Mouse (Mus musculus) embryo, embryonic 10 days (tissue): ENCODE data around the gene Abhd12b.
A peak's percentile ranks its signal among the peaks of the same experiment; 100 is the strongest.

Experiments used
- DNase-seq: peaks from one replicate; pipeline ENCODE4 v3.0.0-alpha.2; 2015; ENCODE audit warnings: low spot score

Abhd12b gene

GRCm38 (mm10) chr12:70208214-70208613 lies 54.3 kb downstream of the Abhd12b start:
- DNase-seq: no peak

GRCm38 (mm10) chr12:70212501-70212900 lies 58.6 kb downstream of the Abhd12b start:
- DNase-seq: no peak

DNA sequence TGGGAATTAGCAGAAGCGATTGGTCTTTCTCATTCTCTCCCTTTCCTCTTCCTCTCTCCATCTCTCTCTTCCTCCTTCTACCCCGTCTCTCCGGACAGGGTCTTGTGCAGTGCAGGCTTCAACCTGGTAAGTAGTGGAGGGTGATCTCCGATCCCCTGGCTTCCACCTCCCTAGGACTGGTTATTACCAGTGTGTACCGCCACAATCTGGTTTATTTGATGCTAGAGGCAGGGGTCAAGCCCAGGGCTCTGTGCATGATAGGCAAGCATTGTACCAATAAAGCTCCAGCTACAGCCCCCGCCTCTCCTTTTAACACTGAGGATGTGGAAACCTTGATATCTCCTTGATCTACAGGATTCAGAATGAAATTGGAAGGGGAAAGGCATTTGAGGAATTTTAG lies 59.7 kb downstream of the Abhd12b start:
- DNase-seq: no peak

DNA sequence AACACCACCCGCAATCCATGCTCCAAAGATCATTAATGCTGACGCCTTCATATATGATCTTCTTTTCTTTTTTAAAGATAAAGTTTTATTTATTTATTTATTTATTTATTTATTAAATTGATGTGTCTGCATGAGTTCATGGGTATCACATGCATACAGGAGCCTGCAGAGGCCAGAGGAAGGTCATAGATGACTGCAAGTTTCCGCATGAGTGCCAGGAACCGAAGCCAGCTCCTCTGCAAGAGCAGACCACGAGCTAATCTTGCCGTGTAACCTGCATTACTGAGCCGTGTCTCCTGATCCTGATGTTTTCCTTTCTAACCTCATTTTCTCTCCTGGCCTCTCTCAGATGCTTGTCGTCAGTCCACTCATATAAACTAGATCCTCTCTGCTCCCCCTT lies 60.3 kb downstream of the Abhd12b start:
- no peak for DNase-seq

DNA sequence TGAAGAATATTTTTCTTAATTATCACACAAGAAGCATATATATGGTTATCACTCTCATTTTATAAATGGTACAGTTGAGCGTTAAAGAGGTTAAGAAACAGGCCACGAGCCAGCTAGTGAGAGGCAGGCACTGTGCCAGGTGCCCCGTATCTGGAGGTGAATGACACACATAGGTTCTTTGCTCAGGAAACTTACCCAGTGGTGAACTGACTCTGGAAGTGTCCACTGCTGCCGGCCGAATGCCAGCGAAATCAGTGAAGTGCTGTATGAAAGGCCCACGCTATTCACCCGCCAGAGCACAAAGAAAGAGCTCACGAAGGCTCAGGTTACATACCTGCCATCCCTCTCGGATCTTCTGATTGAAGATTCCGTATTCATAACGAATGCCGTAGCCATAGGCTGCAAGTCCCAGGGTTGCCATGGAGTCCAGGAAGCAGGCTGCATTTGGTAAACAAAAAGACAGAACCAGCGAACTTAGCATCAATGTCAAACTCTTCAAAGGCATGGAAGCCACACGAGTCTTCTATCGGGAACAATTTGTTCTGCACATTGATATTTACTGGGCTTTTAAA lies 62.4 kb downstream of the Abhd12b start:
- DNase-seq: no peak

GRCm38 (mm10) chr12:70218795-70219540 lies 65.0 kb downstream of the Abhd12b start:
- DNase-seq: no peak

DNA sequence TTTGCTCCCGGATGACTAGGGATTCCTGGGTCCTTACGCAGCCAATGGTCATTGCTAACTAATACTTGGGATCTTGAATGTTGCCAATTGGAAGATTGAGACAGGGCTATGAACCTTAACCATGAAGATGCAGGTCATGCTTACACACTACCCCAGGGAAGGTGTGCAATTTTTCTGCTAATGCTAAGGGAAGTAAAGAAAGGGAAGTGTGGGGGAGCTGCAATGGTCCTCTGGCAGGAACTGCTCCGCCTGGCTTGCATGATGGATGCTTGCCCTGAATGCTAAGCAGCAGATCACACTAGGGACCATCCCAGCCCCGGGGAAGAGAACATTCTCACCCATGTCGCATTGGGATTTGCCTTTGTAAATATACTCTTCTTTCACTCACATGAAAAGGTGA lies 67.5 kb downstream of the Abhd12b start:
- no peak for DNase-seq

DNA sequence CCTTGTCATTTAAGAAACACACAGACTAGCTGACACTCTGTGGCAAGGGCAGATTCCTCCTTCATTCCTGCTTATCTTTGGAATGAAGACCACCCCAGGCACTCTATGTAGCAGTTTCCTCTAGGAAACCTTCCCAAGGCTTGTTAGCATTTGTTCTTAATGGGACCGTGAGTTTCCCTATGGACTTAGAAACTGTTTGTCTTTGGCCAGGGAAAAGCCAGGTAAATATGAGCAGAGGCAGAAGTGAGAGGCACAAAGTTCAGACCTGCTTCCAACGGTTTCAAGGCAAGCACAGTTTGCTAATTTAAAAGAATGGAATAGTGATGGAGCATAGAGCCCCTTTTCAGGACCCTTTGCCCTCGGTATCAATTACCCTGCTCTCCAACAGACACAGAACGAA lies 69.4 kb downstream of the Abhd12b start:
- no peak for DNase-seq

DNA sequence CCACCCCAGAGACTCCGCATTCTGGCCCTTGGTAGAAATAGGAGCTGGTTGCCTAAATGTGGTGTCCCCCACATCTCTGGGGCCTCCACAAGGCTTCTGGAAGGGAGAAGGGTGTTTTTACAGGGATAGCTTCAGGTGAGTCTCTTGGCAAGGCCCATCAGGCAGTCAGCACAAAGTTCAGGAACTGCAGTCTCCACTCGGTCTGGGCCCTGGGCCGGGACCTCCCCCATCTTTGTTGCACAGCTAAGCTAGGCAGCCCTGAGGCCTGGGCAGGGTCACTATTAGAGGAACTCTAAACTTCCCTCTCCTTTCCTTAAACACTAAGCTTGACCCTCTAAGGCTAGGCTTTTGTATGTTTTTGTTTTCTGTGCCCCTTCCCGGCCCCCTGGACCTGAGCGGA lies 72.7 kb downstream of the Abhd12b start:
- DNase-seq: no peak

GRCm38 (mm10) chr12:70227121-70227932 lies 73.4 kb downstream of the Abhd12b start:
- peak; percentile 79 for DNase-seq

DNA sequence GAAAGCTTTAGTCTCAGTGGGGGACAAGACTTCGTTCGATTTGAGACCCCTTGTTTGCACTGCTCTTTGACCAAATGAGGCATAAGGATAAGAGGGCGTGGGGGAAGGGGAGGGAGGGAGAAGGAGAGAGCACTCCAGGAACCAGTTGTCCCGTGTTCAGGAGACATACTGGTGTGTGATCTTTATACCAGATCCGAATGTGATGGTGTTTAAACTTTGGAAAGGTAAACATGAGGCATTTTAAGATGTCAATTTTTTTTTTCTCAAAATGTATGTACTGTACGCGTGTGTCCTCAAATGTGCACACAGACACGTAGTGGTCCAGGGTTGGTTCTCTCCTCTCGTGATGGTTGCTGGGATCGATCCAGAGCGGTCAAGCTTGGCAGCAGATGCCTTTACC lies 74.2 kb downstream of the Abhd12b start:
- no peak for DNase-seq

- DNase-seq: no peak
These were observed 77.4 kb downstream of the Abhd12b start, which contains the start of gene Pygl for GRCm38 (mm10) chr12:70231294-70231693. Gene Pygl (minus strand): TSS chr12:70231488.

DNA sequence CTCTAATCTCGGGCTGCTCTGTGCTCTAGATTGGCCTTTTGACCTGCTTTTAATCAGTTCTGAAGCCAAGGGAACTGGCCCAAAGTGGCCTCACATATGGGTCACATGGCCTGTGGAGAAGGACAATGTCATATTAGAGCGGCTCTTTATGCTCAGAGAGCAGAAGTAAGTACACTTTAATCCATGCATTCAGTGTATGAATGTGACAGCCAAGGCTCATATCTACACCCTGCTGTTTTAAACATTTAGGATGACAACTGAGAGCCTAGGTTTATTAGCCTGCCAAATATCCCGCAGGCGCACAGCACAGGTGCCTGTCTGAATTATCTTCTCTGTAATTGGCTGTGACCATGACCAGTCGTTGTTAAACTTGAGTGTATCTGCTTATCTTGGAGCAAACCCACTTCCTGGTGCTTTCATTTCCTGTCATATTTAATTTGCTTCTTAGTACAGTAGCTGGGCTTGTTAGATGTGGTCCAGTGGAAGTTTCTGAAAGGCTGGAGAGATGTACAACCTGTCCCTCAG lies 78.1 kb downstream of the Abhd12b start:
- DNase-seq: no peak
